Mouse (Mus musculus) thymus, adult 2 months (tissue): ENCODE measurements around the gene Kcnc3.

ENCODE experiments used
- CTCF ChIP-seq: fragments of 200-500 bp; IDR thresholded peaks from 2 replicates; pipeline ENCODE4 v1.5.1; 2012; ENCODE audit warnings: mild to moderate bottlenecking, control low read depth, low read length, moderate library complexity, borderline replicate concordance; ENCODE audit not compliant: control insufficient read depth, poor library complexity, insufficient read depth; ENCODE audit errors: extremely low read depth
- POLR2A ChIP-seq: fragments of 200-500 bp; IDR thresholded peaks from 2 replicates; pipeline ENCODE4 v1.6.1; 2012; ENCODE audit warnings: mild to moderate bottlenecking, low read length, control low read depth, moderate library complexity; ENCODE audit not compliant: control insufficient read depth, poor library complexity, insufficient read depth; ENCODE audit errors: extremely low read depth

- TF ChIP-seq POLR2A (no peak), CTCF (no peak)
Observed at GRCm38 (mm10) chr7:44602443-44602842, 12.0 kb downstream of the Kcnc3 start.
